Mouse (Mus musculus) forebrain, embryonic 15.5 days (tissue): ENCODE measurements around the gene Nudt22. TPM values are rescaled to one million over a fixed set of nuclear protein-coding genes. Genes with fewer than 3 reads are reported as not detected.

Experiments used
- ATAC-seq: fragments of 200-750 bp; cut with Nextera tagmentation; replicated peaks from 2 replicates; pipeline ENCODE4 v1.8.0; 2017; ENCODE audit warnings: mild to moderate bottlenecking, moderate TSS enrichment, moderate library complexity
- H3K27ac ChIP-seq: fragments of 300-500 bp; sonication (generic); replicated peaks from 2 replicates; pipeline ENCODE4 v1.5.1; 2015; ENCODE audit warnings: mild to moderate bottlenecking, inconsistent platforms
- H3K27me3 ChIP-seq: fragments of 300-500 bp; sonication (generic); 2 replicates; pipeline ENCODE4 v1.6.1; 2015; ENCODE audit warnings: inconsistent platforms
- H3K36me3 ChIP-seq: fragments of 300-500 bp; sonication (generic); 2 replicates; pipeline ENCODE4 v1.6.1; 2015; ENCODE audit warnings: mild to moderate bottlenecking, inconsistent platforms
- H3K4me1 ChIP-seq: fragments of 300-500 bp; sonication (generic); 2 replicates; pipeline ENCODE4 v1.6.1; 2015; ENCODE audit warnings: inconsistent platforms
- H3K4me2 ChIP-seq: fragments of 300-500 bp; sonication (generic); replicated peaks from 2 replicates; pipeline ENCODE4 v1.6.1; 2015; ENCODE audit warnings: mild to moderate bottlenecking, inconsistent platforms
- H3K4me3 ChIP-seq: fragments of 300-500 bp; sonication (generic); 2 replicates; pipeline ENCODE4 v1.5.1; 2015; ENCODE audit warnings: mild to moderate bottlenecking, inconsistent platforms
- H3K9ac ChIP-seq: fragments of 300-500 bp; sonication (generic); replicated peaks from 2 replicates; pipeline ENCODE4 v1.6.1; 2015; ENCODE audit warnings: mild to moderate bottlenecking, inconsistent platforms
- H3K9me3 ChIP-seq: fragments of 300-500 bp; sonication (generic); 2 replicates; pipeline ENCODE4 v1.6.1; 2016; ENCODE audit warnings: inconsistent platforms
- WGBS: fragments of 180-500 bp; shearing (Covaris S2); methylation state at CpG from one replicate; pipeline ENCODE4 v1.1.7; 2015; ENCODE audit warnings: mixed read lengths; 5-methylcytosine and 5-hydroxymethylcytosine counted together
- polyA plus RNA-seq: library from polyadenylated mRNA; unstranded; fragments of >200 nt; fragmentation: Nextera tagmentation; extraction: Ambion mirVana; gene quantifications from 2 replicates; pipeline ENCODE4 v1.2.1, GENCODE M21; 2015

The Nudt22 gene
- polyA plus RNA-seq, result 18.1 and 18.2 TPM in 2 replicates

DNA sequence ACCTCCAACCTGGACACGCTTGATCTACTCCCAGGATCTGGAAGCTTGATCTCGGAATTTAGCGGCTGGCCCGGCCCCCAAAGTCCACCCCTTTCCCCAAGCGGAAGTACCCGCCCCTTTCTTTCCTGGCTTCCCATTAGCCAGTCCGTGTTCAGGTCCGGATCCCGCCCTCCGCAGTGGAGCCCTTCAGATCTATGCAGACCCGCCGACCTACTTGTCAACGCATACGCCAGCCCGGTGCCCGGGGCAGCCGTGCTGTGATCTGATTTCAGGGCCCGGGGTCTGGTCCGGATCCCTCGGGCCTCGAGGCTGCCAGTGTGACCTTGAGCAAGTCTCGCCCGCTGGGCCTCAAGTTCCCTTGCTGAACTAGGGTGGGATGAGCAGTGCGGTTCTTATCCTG, at the start of gene Nudt22, which contains the start of gene Trpt1:
Gene Nudt22 (minus strand): TSS at position 112 of the 400 bp plus-strand sequence.
Gene Trpt1 (plus strand): TSS at position 126 of the 400 bp plus-strand sequence.
- peak within 1 kb of the TSS; percentile 67 for H3K9ac ChIP-seq
- peaks cover 40% of the 10 kb centered on the region for H3K4me1 ChIP-seq
- peak within 1 kb of the TSS; percentile 60 for H3K4me3 ChIP-seq
- under 1% methylated on average over 24 of the region's 24 CpGs for WGBS
- H3K27ac ChIP-seq, result peak within 1 kb of the TSS; percentile 63
- ATAC-seq, result peak; percentile 65
- 0 out of 2 replicates have a peak, but pooled peaks cover 9% of the 10 kb centered on the region for H3K36me3 ChIP-seq
- peak within 1 kb of the TSS; percentile 82 for H3K4me2 ChIP-seq
- H3K27me3 ChIP-seq, result no peaks in the 10 kb centered on the region
- H3K9me3 ChIP-seq, result no peaks in the 10 kb centered on the region

DNA sequence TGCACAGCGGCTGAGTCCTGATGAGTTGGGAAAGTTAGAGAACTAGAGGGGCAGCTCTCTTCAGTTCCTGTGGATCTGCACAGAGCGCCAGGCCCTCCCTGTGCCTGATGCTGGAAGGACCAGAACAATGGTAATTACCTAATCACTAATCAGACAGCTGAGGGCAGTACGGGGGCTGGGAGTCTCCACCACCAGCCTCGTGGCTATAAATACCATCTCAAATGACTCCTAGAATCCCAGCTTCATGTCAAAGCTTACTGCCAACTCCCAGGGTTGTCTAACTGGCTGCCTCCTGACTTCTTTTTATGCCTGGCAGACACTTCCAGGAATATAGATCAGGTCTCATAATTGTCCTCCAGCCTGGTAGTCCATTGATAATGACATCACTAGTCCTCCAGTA, 48.8 kb upstream of the Nudt22 start:
- H3K4me2 ChIP-seq, result no peak overlapping the region
- no peak overlapping the region for H3K9ac ChIP-seq
- peaks cover 6% of the 10 kb centered on the region for H3K4me1 ChIP-seq
- no peak overlapping the region for H3K27ac ChIP-seq
- 28% methylated on average over 4 of the region's 4 CpGs for WGBS
- ATAC-seq, result no peak
- no peaks in the 10 kb centered on the region for H3K36me3 ChIP-seq
- H3K9me3 ChIP-seq, result no peaks in the 10 kb centered on the region
- no peak overlapping the region for H3K4me3 ChIP-seq
- no peaks in the 10 kb centered on the region for H3K27me3 ChIP-seq

DNA sequence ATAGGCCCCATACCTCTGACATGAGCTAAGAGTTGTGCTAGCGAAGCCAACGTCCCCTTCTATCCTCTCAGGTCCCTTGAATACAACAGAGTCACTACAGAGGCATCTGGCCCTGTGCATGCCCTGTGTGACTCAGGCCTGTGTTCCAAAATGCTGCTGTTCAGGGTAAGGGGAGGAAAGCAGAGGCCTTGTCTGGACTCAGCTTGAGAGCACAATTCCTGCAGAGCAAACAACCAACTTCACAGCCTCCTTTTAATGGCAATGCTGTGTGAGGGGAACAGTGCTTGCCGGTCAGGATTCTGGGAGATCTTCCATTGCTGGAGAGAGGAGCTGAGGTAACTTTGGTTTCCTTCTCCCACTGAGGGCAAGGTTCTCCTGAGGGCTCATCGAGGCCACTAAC, 48.4 kb upstream of the Nudt22 start:
- H3K4me1 ChIP-seq, result peaks cover 6% of the 10 kb centered on the region
- H3K4me2 ChIP-seq, result no peak overlapping the region
- ATAC-seq, result no peak
- no peaks in the 10 kb centered on the region for H3K9me3 ChIP-seq
- no peaks in the 10 kb centered on the region for H3K27me3 ChIP-seq
- H3K9ac ChIP-seq, result no peak overlapping the region
- 69% methylated on average over 4 of the region's 4 CpGs for WGBS
- H3K4me3 ChIP-seq, result no peak overlapping the region
- H3K27ac ChIP-seq, result no peak overlapping the region
- H3K36me3 ChIP-seq, result no peaks in the 10 kb centered on the region

DNA sequence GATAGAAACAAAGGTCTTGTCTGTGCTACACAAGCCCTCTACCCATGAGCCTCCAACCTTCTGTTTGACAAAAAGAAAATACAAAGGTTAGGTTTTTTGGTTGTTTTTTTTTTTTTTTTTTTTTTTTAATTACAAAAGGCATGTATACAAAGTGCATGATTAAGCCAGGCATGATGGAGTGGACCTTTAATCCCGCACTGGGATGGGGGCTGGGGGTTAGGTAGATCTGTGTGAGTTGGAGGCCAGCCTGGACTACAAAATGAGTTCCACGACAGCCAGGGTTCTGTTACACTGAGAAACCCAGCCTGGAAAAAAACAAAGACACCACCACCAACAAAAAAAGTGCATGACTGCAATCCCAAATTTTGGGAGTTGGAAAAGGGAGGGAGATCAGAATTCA, 45.3 kb upstream of the Nudt22 start:
- H3K4me3 ChIP-seq, result peak overlapping the region; percentile 61; the same call in 1 of the 2 replicates

DNA sequence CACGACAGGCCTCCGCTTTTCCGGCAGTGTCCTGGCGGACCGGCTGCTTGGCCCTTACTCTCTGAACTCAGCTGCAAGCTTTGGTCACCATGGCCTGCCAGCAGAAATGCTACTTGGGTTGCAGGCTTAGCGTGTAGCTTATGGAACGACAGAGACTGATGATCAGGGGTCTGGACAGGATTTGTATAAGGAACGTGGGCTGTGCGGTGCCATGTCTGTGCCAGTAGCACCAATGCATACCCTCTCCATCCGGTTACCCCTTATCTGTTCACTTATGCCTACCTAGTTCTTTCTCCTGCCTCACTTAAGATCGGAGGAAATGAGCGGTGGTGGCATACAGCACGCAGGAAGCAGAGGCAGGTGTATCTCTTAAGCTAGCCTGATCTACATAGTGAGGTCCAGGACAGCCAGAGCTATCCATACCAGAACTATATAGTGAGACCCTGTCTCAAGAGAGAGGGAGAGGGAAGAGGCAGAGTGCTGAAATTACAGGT, 44.8 kb upstream of the Nudt22 start:
- ATAC-seq, result no peak
- H3K4me2 ChIP-seq, result peak overlapping the region; percentile 72
- peak overlapping the region; percentile 95 for H3K27ac ChIP-seq
- no peaks in the 10 kb centered on the region for H3K27me3 ChIP-seq
- peak overlapping the region; percentile 61 for H3K9ac ChIP-seq
- no peaks in the 10 kb centered on the region for H3K9me3 ChIP-seq
- peak overlapping the region; percentile 61 for H3K4me3 ChIP-seq
- peaks cover 37% of the 10 kb centered on the region for H3K4me1 ChIP-seq
- peaks cover 1% of the 10 kb centered on the region; the same call in 1 of the 2 replicates for H3K36me3 ChIP-seq
- 24% methylated on average over 13 of the region's 13 CpGs for WGBS

More for the DNA sequence above, 45.3 kb upstream of the Nudt22 start:
- H3K36me3 ChIP-seq, result no peaks in the 10 kb centered on the region
- WGBS, result 82% methylated on average over 2 of the region's 2 CpGs
- peak overlapping the region; percentile 95 for H3K27ac ChIP-seq
- H3K9ac ChIP-seq, result no peak overlapping the region; the same call in 1 of the 2 replicates
- no peaks in the 10 kb centered on the region for H3K27me3 ChIP-seq
- no peak for ATAC-seq
- H3K4me2 ChIP-seq, result no peak overlapping the region
- H3K9me3 ChIP-seq, result no peaks in the 10 kb centered on the region
- peaks cover 36% of the 10 kb centered on the region for H3K4me1 ChIP-seq

DNA sequence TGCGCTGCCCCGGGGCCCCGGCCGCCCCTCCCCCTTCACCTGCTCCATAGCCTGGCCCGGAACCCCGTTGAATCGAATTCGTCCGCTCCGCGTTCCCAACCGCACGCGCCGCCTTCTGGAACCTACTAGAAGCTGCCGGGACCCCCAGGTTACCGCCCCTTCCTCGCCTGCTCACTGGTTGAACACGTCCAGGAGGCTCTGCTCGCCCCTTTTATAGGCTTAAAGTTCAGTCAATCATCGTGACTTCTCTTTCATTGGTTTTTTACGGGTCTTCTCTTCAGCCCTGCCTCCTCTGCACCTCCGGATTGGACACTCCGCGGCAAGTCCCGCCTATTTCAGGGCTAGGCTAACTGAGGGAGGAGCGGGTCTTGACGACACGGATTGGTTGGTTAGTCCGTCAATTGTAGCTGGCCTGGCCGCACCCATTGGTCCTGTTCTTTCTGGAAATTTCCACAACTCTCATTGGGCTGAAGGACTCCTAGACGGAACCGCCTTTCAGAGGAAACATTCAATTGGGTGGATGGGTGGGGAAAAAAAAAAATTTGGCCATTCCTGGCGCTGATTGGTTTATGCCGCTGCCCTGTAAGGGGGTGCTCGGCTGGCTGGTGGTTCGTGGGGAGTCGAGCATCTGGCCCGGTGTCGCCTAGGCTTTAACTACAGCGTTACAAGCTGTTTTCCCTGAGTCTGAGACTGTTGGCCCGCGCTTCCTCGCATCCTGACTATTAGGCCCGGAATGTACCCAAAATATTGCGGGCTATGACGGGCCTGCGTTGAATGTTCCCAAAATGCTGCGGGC, 44.1 kb upstream of the Nudt22 start, which contains the start of gene Stip1:
Gene Stip1 (minus strand): TSS at position 127 of the 796 bp plus-strand sequence.
- ATAC-seq, result peak; percentile 99
- no peaks in the 10 kb centered on the region for H3K27me3 ChIP-seq
- H3K4me1 ChIP-seq, result peaks cover 37% of the 10 kb centered on the region
- peaks cover 7% of the 10 kb centered on the region for H3K36me3 ChIP-seq
- H3K4me3 ChIP-seq, result peak within 1 kb of the TSS; percentile 61
- H3K4me2 ChIP-seq, result peak within 1 kb of the TSS; percentile 72
- WGBS, result under 1% methylated on average over 49 of the region's 49 CpGs
- H3K9me3 ChIP-seq, result no peaks in the 10 kb centered on the region
- peak within 1 kb of the TSS; percentile 95 for H3K27ac ChIP-seq
- peak within 1 kb of the TSS; percentile 82 for H3K9ac ChIP-seq

DNA sequence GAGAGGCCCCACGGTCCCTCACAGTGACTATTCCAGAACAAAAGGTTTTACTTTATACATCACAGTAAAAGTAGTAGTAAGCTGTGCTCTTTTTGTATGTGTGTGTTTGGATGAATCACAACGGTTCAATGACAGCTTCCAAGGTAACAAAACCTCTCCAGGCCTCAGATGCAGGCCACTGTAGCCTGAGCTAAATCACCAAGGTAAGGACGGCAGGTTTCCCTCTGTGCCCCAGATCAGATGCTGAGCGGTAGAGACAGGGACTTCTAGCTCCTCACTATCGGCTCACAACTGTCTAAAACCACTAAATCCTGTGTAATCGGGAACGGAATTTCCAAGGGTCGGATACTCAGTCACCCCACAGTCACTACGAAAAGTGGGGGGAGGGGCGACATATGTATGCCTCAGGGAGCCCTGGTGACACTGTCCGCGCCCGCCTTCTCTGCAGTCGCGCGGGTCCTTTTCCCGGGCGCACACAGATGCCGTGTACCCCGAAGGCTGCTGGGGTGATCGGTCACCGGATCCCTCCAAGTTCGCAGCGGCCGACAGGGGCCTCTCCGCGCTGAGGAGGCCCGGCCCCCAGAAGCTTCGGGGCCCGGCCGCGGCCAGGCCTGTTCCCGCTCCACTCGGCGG, 43.3 kb upstream of the Nudt22 start:
- no peaks in the 10 kb centered on the region for H3K27me3 ChIP-seq
- peak overlapping the region; percentile 84 for H3K27ac ChIP-seq
- no peaks in the 10 kb centered on the region for H3K9me3 ChIP-seq
- H3K9ac ChIP-seq, result peak overlapping the region; percentile 82
- peak overlapping the region; percentile 61 for H3K4me3 ChIP-seq
- ATAC-seq, result no peak
- peaks cover 14% of the 10 kb centered on the region for H3K36me3 ChIP-seq
- peak overlapping the region; percentile 65 for H3K4me2 ChIP-seq
- peaks cover 37% of the 10 kb centered on the region for H3K4me1 ChIP-seq
- 1% methylated on average over 32 of the region's 35 CpGs for WGBS

DNA sequence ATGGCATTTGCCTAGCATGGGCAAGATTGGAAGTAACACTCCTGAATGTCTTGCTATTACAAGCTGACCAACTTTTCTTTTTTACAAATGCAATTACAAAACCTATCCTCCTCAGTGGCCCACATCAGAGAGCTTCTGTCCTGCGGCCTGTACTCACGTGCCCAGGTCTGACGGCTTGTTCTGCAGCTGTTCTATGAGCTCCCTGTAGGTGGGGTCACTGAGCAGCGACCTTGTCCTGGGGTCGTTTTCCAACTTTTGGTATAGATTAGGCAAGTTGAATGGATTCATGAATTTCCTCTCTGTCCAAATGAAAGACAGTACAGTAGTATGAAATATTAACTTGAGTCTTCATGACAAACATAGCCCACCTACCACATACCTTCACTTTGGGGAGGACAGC, 38.1 kb upstream of the Nudt22 start:
- H3K27ac ChIP-seq, result no peak overlapping the region
- H3K9me3 ChIP-seq, result no peaks in the 10 kb centered on the region
- peaks cover 29% of the 10 kb centered on the region for H3K4me1 ChIP-seq
- no peak for ATAC-seq
- H3K4me3 ChIP-seq, result no peak overlapping the region
- no peak overlapping the region for H3K9ac ChIP-seq
- no peak overlapping the region for H3K4me2 ChIP-seq
- peaks cover 64% of the 10 kb centered on the region for H3K36me3 ChIP-seq
- H3K27me3 ChIP-seq, result no peaks in the 10 kb centered on the region
- WGBS, result 90% methylated on average over 5 of the region's 5 CpGs

DNA sequence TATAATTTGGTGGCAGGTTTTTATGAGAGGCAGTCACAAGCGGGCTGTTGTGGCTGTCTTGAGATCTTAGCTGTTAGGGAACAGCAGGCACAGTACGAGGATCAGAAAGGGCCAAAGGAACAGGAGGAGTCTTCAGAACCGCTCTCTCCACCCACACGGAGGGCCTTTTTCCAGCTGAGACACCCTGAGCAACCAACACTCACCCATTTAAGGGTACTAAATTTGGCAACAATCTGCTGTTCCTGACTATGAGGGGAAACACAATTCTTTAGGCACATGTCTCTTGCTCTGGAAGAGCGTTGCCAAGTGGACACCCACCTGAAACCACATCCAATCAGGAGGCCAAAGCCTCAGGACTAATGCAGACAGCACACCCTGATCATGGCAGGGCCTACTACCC, 33.6 kb upstream of the Nudt22 start:
- no peak overlapping the region for H3K4me2 ChIP-seq
- no peak overlapping the region for H3K27ac ChIP-seq
- no peaks in the 10 kb centered on the region for H3K4me1 ChIP-seq
- H3K9ac ChIP-seq, result no peak overlapping the region
- no peaks in the 10 kb centered on the region for H3K9me3 ChIP-seq
- no peak overlapping the region for H3K4me3 ChIP-seq
- H3K36me3 ChIP-seq, result peaks cover 97% of the 10 kb centered on the region
- no peaks in the 10 kb centered on the region for H3K27me3 ChIP-seq
- WGBS, result 95% methylated on average over 5 of the region's 5 CpGs
- ATAC-seq, result no peak

DNA sequence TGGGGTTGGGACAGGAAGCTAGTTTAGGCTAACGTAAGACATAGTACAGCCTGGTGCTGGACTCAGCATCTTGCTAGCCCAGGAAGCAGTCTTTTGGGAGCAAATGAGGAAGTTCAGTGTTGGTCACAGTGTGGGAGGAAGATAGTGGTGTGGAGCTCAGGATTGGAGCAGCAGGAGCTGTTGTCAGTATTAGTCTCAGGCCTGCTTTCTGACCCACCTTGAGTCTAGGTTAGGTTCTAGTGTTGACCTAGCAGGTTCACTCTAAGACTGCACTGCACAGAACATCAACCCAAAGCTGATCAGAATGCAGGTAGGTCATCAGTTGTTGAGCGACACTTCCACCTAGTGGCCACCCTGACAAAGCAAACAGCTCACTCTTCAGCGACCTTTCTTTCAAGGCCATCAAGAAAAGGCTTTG, 24.3 kb upstream of the Nudt22 start:
- H3K4me2 ChIP-seq, result no peak overlapping the region
- H3K4me1 ChIP-seq, result no peaks in the 10 kb centered on the region
- WGBS, result 47% methylated on average over 3 of the region's 3 CpGs
- no peaks in the 10 kb centered on the region for H3K27me3 ChIP-seq
- H3K4me3 ChIP-seq, result no peak overlapping the region
- H3K27ac ChIP-seq, result no peak overlapping the region
- H3K9ac ChIP-seq, result no peak overlapping the region
- H3K9me3 ChIP-seq, result no peaks in the 10 kb centered on the region
- H3K36me3 ChIP-seq, result peaks cover 66% of the 10 kb centered on the region
- no peak for ATAC-seq

DNA sequence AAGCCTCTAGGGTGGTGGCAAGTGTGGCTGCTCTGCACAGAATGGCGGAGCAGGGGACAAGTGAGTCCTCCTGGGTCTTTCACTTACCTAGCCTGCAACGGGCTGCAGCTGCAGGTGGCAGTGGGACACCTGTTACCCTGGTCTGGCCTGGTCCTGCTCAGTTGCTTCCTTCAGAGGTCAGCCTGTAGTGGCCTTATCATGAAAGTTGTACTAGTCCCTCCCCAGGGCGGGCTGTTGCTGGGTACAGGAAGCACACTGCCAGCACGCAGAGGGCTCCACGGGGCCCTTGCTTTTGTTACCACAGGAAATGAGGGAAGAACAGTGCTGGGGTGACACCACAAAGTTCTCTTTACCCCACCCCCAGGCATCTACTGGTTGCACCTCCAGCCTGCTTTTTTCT, 23.3 kb upstream of the Nudt22 start, which contains the start of gene Fermt3:
Gene Fermt3 (minus strand): TSS at position 279 of the 400 bp plus-strand sequence.
- 92% methylated on average over 5 of the region's 5 CpGs for WGBS

DNA sequence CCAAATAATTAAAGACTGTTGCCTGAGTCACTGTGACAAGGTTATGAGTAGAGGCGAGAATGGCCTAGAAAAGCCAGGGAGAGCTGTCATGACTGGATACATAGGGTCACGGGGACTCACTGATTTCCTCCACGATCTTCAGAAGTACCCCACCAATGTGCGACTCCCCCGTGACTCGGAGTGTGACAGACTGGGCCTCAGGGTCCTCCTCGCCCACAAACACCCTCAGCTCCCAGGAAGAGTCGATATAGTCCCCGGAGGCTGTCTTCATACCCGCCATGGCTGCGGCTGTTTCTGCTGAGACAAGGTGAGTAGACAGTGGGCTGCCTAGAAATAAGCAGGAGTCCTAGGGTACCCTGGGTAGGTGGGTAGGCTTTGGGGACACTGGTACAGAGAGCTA, 22.6 kb upstream of the Nudt22 start:
- H3K9me3 ChIP-seq, result no peaks in the 10 kb centered on the region
- peaks cover 51% of the 10 kb centered on the region for H3K36me3 ChIP-seq
- H3K27me3 ChIP-seq, result no peaks in the 10 kb centered on the region
- H3K27ac ChIP-seq, result no peak overlapping the region
- H3K4me2 ChIP-seq, result no peak overlapping the region
- ATAC-seq, result no peak
- WGBS, result 91% methylated on average over 11 of the region's 11 CpGs
- no peaks in the 10 kb centered on the region for H3K4me1 ChIP-seq
- H3K9ac ChIP-seq, result no peak overlapping the region
- H3K4me3 ChIP-seq, result no peak overlapping the region

More for the DNA sequence above, 23.3 kb upstream of the Nudt22 start, which contains the start of gene Fermt3:
- Histone ChIP-seq H3K27me3 (no peaks in the 10 kb centered on the region), H3K36me3 (peaks cover 56% of the 10 kb centered on the region), H3K9ac (no peak within 1 kb of the TSS), H3K4me2 (no peak within 1 kb of the TSS), H3K9me3 (no peaks in the 10 kb centered on the region), H3K4me1 (no peaks in the 10 kb centered on the region), H3K27ac (no peak within 1 kb of the TSS), H3K4me3 (no peak within 1 kb of the TSS)
- no peak for ATAC-seq
